Mouse (Mus musculus): ENCODE results near the gene Adamts2.

DNA sequence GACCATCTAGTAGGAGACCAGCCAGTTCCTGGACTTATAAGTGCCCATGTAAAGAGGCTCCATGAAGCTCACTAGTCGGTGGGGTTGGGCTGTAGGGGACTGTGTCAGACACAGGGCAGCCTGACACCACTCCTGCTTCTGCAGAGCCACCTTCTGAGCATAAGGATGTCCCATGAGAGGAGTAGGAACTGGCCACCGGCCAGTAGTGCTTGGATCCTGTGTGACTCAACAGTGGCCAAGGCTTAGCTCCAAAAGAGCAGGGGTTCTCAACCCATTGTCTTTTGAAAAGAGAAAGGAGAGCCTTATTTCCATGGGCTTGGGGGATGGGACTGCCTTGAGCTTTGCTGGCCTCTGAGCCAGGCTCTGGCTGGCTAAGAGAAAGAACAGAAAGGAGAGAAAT is 81.9 kb downstream of the Adamts2 start:
- no peak for TF ChIP-seq CTCF (IDR thresholded peaks at IDR 0.05; ENCODE audit: extremely low read depth, insufficient read length, insufficient replicate concordance, low read depth, low read length)
- no peak for TF ChIP-seq POLR2A (IDR thresholded peaks at IDR 0.05; ENCODE audit: low read depth, low read length)
